Mouse (Mus musculus): Measurements from ENCODE around the gene Kazald1.

Gene Kazald1

DNA sequence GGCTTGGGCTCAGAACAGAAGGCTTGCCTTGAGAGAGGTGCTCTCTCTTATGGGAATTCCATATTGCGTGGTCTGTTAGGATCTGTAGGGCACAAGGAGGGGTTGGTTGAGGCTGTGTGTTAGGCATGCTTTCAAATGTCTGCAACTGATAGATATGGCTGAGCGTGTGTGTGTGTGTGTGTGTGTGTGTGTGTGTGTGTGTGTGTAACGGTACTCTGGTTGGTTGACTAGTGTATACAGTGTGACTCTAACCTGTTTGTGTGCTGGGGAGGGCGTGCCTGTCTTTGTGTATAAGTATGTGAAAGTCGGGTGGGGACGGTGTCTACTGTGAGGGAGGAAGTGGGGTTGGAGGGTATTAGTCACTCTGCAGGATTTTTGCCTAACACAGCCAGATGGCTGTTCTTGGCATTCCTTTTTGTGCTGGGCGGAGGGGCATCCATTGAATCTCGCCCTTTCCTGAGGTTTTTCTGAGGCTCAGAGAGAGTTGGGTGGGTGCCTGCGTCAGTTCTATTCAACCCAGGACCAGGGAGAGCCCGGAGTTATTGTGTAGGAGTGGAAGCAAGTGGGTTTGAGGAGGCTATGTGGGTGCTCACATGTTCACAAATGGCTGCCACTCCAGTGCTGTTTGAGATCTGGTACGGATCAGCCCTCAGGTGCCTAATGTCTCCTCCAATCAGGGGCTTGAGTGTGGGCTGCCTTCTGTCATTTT, 27.0 kb upstream of the Kazald1 start:
- in situ Hi-C loops (cut with MboI, MseI): no loop called here

GRCm38 (mm10) chr19:45048644-45049365, 26.2 kb upstream of the Kazald1 start:
- in situ Hi-C loops (cut with MboI, MseI): no loop called here

DNA sequence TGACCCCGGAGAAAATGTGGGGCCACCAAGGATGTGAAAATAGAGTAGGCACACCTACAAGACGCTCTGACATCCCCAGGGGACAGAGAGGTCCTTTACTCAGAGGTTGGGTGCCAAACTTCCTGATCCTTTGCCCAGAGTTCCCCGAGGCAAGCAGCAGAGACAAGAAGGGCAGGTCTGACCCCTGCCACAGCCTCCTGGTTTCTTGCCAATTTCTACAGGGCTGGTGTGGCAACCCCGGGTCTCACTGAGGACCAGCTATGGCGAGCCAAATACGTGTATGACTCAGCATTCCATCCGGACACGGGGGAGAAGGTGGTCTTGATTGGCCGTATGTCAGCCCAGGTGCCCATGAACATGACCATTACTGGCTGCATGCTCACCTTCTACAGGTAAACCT, 25.5 kb upstream of the Kazald1 start:
- in situ Hi-C loops (cut with MboI, MseI): no loop called here

GRCm38 (mm10) chr19:45053451-45053850, 21.6 kb upstream of the Kazald1 start:
- in situ Hi-C loops (cut with MboI, MseI): no loop called here

DNA sequence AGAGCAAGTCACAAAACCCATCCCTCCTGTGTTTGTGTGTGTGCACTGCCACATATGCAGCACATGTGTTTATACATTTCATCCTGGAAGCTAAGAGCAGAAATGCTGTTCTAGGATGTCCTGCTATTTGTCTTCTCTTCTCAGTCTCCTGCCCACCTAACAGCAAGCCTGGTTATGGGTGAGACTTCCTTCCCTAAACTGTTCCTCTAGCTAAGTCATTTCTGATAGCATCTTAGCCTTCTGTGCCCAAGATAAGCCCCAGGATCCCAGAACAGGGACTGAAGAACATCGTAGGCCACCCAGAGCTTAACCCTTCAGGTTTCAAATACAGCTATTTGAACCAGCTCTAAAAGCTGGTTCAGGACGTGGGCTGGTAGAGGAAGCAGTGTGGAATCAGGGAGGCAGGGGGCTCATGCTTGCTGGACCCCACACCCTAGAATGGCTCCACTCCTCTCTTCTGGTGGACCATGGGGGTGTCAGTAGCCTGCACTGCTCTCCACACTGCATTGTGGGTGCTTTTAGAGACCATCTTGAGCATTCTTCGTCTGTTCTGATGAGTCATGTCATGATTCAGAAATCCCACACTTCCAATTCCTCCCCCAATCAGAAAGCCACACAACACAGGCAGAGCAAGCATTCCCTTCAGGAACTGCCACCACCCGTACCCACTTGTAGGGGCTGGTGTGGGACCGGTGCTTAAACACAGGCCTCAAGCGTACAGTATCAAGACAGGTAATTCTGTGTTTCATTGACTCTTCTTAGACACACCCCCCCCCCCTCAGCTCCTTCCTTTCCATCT, 19.9 kb upstream of the Kazald1 start:
- in situ Hi-C loops (cut with MboI, MseI): no loop called here

- in situ Hi-C loops (cut with MboI, MseI): no loop called here
These were observed 18.7 kb upstream of the Kazald1 start for GRCm38 (mm10) chr19:45056364-45056763.

DNA sequence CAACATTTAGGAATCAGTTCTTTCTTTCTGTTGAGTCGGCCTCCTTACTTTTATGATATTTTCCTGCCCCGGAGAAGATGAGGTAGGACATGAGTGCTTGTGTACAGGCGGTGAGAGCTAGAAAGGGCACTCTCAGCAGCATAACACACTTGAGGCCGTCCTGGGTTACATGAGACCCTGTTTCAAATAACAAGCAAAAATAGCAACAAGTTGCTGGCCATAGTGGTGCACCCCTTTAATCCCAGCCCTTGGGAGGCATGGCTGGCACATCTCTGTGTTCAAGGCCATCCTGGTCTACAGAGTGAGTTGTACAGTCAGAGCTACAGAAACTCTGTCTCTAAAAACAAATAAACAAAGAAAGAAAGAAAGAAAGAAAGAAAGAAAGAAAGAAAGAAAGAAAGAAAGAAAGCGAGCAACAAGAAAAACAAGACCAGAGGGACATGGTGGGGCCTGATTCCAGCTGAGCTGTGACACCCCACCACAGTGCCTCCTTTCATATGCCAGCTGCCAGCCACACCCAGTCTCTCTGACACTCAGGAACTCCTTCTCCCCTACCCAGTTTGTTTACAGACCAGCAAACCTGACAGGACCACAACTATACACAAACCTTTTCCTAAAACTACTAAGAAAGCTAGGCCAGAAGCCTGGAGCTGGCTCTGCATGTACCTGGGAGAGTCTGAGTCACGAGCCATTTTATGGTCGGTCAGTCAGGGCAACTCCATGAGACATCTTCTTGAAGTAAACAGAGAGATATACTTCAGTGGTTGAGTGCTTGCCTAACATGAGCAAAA, 17.9 kb upstream of the Kazald1 start:
- in situ Hi-C loops (cut with MboI, MseI): no loop called here

DNA sequence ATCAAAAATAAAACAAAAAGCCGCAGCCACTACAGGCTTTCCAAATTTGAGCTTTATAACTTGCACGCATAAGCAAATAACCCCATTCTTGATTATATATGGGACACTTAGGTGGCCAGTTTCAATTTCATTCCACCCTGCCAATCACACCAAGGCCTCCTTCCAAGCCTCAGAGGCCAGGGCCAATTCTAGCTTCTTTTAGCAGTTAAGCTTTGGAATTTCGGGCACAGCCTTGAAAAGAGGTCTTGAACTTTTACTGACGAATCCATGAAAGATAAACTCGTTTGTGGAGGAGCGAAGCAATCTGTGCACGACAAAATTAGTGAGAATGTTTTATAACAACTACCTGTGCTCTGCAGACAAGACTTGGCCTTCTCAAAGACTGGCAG, 17.3 kb upstream of the Kazald1 start:
- in situ Hi-C loops (cut with MboI, MseI): no loop called here

GRCm38 (mm10) chr19:45058113-45058839, 16.8 kb upstream of the Kazald1 start:
- in situ Hi-C loops (cut with MboI, MseI): no loop called here

DNA sequence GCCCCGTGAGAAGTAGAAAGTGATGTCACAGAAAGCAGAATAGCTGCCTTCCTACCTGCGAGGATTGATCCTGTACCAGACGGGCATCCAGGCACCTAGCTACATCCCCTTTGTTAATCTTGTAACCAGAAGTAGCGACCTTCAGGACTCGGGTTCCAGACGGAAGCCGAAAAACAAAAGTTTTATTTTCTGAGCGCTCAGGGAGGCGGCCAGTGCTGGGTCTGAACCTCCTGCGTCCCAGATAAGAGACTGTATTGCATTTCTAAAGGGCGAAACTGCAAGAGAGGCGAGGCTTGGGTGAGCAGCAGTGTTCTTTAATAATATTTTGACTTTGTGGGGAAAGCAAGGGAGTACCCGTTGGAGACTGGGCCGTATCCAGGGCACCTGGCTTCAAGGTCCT, 16.2 kb upstream of the Kazald1 start:
- in situ Hi-C loops (cut with MboI, MseI): no loop called here

GRCm38 (mm10) chr19:45063565-45064292, 11.3 kb upstream of the Kazald1 start:
- in situ Hi-C loops (cut with MboI, MseI): no loop called here

DNA sequence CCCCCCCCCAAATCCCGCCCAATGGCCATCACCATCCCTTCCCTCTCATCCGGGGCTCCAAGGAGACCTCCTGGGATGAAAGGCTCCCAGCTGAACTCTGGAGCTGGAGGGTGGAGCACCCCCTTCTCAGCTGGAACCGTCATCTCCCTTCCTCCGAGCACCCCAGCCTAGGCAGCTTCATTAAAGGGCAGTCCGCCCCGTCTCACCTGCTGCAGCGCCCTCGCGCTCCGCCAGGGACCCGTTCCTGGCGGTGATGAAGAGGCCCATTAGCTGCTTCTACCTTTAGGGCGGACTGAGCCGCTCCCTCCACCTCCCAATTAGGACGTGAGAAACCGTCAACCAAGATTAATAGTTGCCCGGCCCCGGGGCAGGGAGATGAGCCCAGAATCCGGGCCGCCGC, 9.8 kb upstream of the Kazald1 start:
- in situ Hi-C loops (cut with MboI, MseI): loop anchor here in 1 of 2 experiments (5.0 kb wide), 1 partner anchor 778 kb away; no protein-coding TSS in a partner anchor

DNA sequence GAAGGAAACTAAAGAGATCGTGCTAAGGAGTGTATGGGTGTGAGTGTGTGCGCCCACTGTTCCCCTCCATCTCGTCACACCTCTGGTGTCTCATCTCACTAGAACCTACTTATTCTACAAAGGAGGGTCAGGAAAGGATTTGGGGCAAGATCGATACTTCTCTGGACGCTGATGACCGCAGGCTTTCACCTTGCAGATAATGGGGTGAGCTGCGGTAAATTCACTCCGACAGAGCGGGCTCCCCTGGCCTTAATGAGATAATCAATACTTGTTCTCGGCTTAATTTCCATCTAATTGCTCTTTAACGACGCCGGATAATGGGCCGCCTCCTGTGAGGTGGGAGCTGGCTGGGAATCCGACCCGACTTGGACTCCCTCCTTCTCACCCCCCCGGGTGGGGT, 7.9 kb upstream of the Kazald1 start:
- in situ Hi-C loops (cut with MboI, MseI): loop anchor here in 1 of 2 experiments (5.0 kb wide), 1 partner anchor 780 kb away; no protein-coding TSS in a partner anchor

- in situ Hi-C loops (cut with MboI, MseI): loop anchor here in 1 of 2 experiments (5.0 kb wide), 1 partner anchor 781 kb away; no protein-coding TSS in a partner anchor
These were observed 7.1 kb upstream of the Kazald1 start for GRCm38 (mm10) chr19:45067758-45068510.

DNA sequence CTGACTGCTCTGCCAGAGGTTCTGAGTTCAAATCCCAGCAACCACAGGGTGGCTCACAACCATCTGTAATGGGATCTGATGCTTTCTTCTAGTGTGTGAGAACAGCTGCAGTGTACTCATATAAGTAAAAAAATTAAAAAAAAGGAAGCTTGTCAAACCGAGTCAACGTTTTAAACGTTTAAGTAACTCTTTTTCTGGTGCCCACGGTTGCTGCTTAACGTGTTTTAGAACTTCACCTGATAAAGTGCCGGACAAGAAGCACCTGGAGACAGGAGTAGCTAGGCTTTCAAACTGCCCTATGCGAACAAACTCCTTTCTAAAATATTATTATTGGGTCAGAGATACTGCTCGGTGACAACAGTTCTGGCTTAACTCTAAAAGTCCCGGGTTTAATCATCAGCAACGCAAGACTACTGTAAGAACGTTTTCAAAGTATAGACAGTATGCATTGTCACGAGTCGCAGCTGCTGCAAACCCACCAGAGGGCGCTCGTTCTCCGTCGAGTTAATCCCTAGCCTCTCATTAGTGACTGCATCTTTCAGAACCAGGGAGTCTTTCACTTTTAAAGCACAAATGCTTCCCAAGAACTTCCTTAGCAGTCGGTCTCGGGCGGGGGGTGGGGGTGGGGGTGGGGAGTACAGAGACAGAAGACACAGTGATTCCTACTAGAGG, 1.0 kb upstream of the Kazald1 start:
- in situ Hi-C loops (cut with MboI, MseI): no loop called here

- in situ Hi-C loops (cut with MboI, MseI): loop anchor here in 1 of 2 experiments (5.0 kb wide), 1 partner anchor 68 kb away; the partner anchor contains the start of genes Mrpl43 and Twnk
These were observed 438 bp downstream of the Kazald1 start for GRCm38 (mm10) chr19:45075323-45076035.

DNA sequence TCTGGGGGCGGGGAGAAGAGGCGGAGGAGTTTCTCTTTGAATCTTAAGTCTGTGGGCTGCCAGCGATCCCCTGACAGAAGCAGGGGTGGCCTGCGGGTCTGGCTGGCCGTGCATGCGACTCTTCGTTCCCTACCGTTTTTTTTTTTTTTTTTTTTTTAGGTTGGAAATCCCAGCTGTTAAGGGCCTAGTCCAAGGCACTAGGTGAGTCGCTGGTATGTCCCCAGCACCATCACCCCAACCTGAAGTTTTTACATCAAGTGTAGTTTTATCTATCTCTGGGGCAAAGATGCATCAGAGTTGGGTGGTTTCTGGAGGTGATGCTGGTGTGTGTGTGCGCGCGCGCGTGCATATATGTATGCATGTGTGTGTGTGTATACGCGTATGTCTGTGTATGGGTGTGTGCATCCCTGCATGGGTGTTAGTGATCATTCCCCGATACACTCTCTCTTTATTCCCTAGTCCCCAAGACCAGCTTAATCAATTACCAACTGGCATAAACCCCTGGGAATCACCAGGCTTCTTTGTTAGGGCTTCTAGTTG, 1.1 kb downstream of the Kazald1 start:
- in situ Hi-C loops (cut with MboI, MseI): loop anchor here in 1 of 2 experiments (5.0 kb wide), 1 partner anchor 69 kb away; the partner anchor contains the start of genes Mrpl43 and Twnk
